Comparison of ENCODE assay signal across 8 mouse cellular contexts in genomic region chr4:132922061-132922530, GRCm38 (mm10). TPM values are rescaled to one million over a fixed set of nuclear protein-coding genes. Genes with fewer than 3 reads are reported as not detected.
DNase-seq lines count a peak whose midpoint lies in the region; ATAC-seq and TF ChIP-seq lines count a peak whose summit lies in the region.

No protein-coding gene starts in this region.

- peak; percentile 61 for ATAC-seq in forebrain, embryonic 12.5 days (ENCODE audit: low FRiP score)
- ATAC-seq in intestine, embryonic 16.5 days: peak; percentile 66

- no peaks in the 10 kb centered on the region for H3K9me3 ChIP-seq in forebrain, embryonic 12.5 days
- no peaks in the 10 kb centered on the region for H3K9me3 ChIP-seq in intestine, embryonic 16.5 days (ENCODE audit: control insufficient read depth, low read length)
- no peaks in the 10 kb centered on the region for H3K9me3 ChIP-seq in megakaryocyte, embryonic 14.5 days

- WGBS in forebrain, embryonic 12.5 days: under 1% methylated on average over 42 of the region's 50 CpGs
- WGBS in intestine, embryonic 16.5 days: under 1% methylated on average over 46 of the region's 50 CpGs

- intact Hi-C loops in left cerebral cortex, postnatal 4 days (cut with DNase I): no loop called here
- intact Hi-C loops in left cerebral cortex, postnatal 10 days (cut with DNase I): no loop called here

- peak overlapping the region; percentile 54 for H3K27ac ChIP-seq in bone marrow macrophage, adult 2 months (ENCODE audit: insufficient read depth, low read depth, low read length)
- peak overlapping the region; percentile 86 for H3K27ac ChIP-seq in forebrain, embryonic 12.5 days
- H3K27ac ChIP-seq in intestine, embryonic 16.5 days (ENCODE audit: low read length): peak overlapping the region; percentile 89

- peak overlapping the region; percentile 79 for H3K4me2 ChIP-seq in forebrain, embryonic 12.5 days
- H3K4me2 ChIP-seq in intestine, embryonic 16.5 days (ENCODE audit: low read depth, low read length): peak overlapping the region; percentile 55

- TF ChIP-seq POLR2A in bone marrow macrophage, adult 2 months (IDR thresholded peaks at IDR 0.05; ENCODE audit: borderline replicate concordance, low read depth, low read length): no peak

- H3K9ac ChIP-seq in forebrain, embryonic 12.5 days: peak overlapping the region; percentile 89
- H3K9ac ChIP-seq in intestine, embryonic 16.5 days (ENCODE audit: low read depth, low read length): peak overlapping the region; percentile 94

- DNase-seq in left cerebral cortex, postnatal 4 days: peak; percentile 35
- DNase-seq in left cerebral cortex, postnatal 10 days (ENCODE audit: extremely low spot score in 1 of 2, low spot score in 2 of 2): no peak
- no peak for DNase-seq in T-cell, adult 2 months (ENCODE audit: low spot score)
- no peak for DNase-seq in adrenal gland, postnatal 4 days (ENCODE audit: low spot score in 2 of 2)

- H3K36me3 ChIP-seq in forebrain, embryonic 12.5 days (replicated peaks): peaks cover 19% of the 10 kb centered on the region; the same call in 1 of the 2 replicates
- H3K36me3 ChIP-seq in intestine, embryonic 16.5 days (ENCODE audit: control insufficient read depth, insufficient read depth, low read length): no peaks in the 10 kb centered on the region
- peaks cover 29% of the 10 kb centered on the region for H3K36me3 ChIP-seq in megakaryocyte, embryonic 14.5 days (replicated peaks; ENCODE audit: low read length)

- peaks cover 7% of the 10 kb centered on the region for H3K4me1 ChIP-seq in bone marrow macrophage, adult 2 months (ENCODE audit: control insufficient read depth, insufficient read depth, low read length)
- H3K4me1 ChIP-seq in forebrain, embryonic 12.5 days: peaks cover 21% of the 10 kb centered on the region
- H3K4me1 ChIP-seq in intestine, embryonic 16.5 days (ENCODE audit: control insufficient read depth, insufficient read depth, low read length): 0 out of 2 replicates have a peak, but pooled peaks cover 4% of the 10 kb centered on the region
- peaks cover 18% of the 10 kb centered on the region for H3K4me1 ChIP-seq in megakaryocyte, embryonic 14.5 days

- TF ChIP-seq CTCF in bone marrow macrophage, adult 2 months (IDR thresholded peaks at IDR 0.05; ENCODE audit: low read depth, low read length): no peak

- no peaks in the 10 kb centered on the region for H3K27me3 ChIP-seq in forebrain, embryonic 12.5 days
- H3K27me3 ChIP-seq in intestine, embryonic 16.5 days (replicated peaks; ENCODE audit: control insufficient read depth, insufficient read depth, low read length): no peaks in the 10 kb centered on the region
- H3K27me3 ChIP-seq in megakaryocyte, embryonic 14.5 days (replicated peaks): no peaks in the 10 kb centered on the region

- peak overlapping the region; percentile 80 for H3K4me3 ChIP-seq in bone marrow macrophage, adult 2 months (ENCODE audit: insufficient read depth, low read length)
- peak overlapping the region; percentile 89 for H3K4me3 ChIP-seq in forebrain, embryonic 12.5 days (replicated peaks)
- H3K4me3 ChIP-seq in intestine, embryonic 16.5 days (ENCODE audit: low read length): peak overlapping the region; percentile 90
- H3K4me3 ChIP-seq in megakaryocyte, embryonic 14.5 days (replicated peaks): peak overlapping the region; percentile 95

RNA-seq across cellular contexts. Expression of gene Fam76a, which starts 0.3 kb away (rescaled TPM):
- 10 to 100 TPM; 24.3 to 25.4 TPM for total RNA-seq in left cerebral cortex, postnatal 4 days (2021)
- 10 to 100 TPM; 31.8 to 36.9 TPM for total RNA-seq in left cerebral cortex, postnatal 10 days (2021)
- 36.3 and 37.6 TPM in 2 replicates for polyA plus RNA-seq in bone marrow macrophage, adult 2 months (2012; ENCODE audit: insufficient read depth, insufficient read length, missing spikeins)
- 30.3 and 31.3 TPM in 2 replicates for polyA plus RNA-seq in forebrain, embryonic 12.5 days (2016; fragmentation: Nextera tagmentation; extraction: Ambion mirVana)
- polyA plus RNA-seq in intestine, embryonic 16.5 days (2015; fragmentation: Nextera tagmentation; extraction: Ambion mirVana): 40.5 and 45.6 TPM in 2 replicates
- polyA plus RNA-seq in megakaryocyte, embryonic 14.5 days (2012; ENCODE audit: insufficient read depth, low replicate concordance): 9.4 and 13.8 TPM in 2 replicates
- total RNA-seq in adrenal gland, postnatal 4 days (2021): 10 to 100 TPM; 37.0 to 37.1 TPM

RNA-seq across cellular contexts. Expression of gene Stx12, which starts 37.8 kb away (rescaled TPM):
- total RNA-seq in left cerebral cortex, postnatal 4 days (2021): 100 to 1,000 TPM; 146 to 153 TPM
- 100 to 1,000 TPM; 117 to 123 TPM for total RNA-seq in left cerebral cortex, postnatal 10 days (2021)
- polyA plus RNA-seq in bone marrow macrophage, adult 2 months (2012; ENCODE audit: insufficient read depth, insufficient read length, missing spikeins): 78.3 and 87.6 TPM in 2 replicates
- polyA plus RNA-seq in forebrain, embryonic 12.5 days (2016; fragmentation: Nextera tagmentation; extraction: Ambion mirVana): 93.7 and 94.7 TPM in 2 replicates
- 54.3 and 55.0 TPM in 2 replicates for polyA plus RNA-seq in intestine, embryonic 16.5 days (2015; fragmentation: Nextera tagmentation; extraction: Ambion mirVana)
- 4.9 and 5.3 TPM in 2 replicates for polyA plus RNA-seq in megakaryocyte, embryonic 14.5 days (2012; ENCODE audit: insufficient read depth, low replicate concordance)
- 10 to 100 TPM; 54.8 to 58.3 TPM for total RNA-seq in adrenal gland, postnatal 4 days (2021)

RNA-seq across cellular contexts. Expression of gene Fgr, which starts 51.8 kb away (rescaled TPM):
- under 1 TPM; 0.42 to 0.44 TPM for total RNA-seq in left cerebral cortex, postnatal 4 days (2021)
- total RNA-seq in left cerebral cortex, postnatal 10 days (2021): under 1 TPM in 1 of 2 experiments, not detected in 1; 0.47 TPM
- polyA plus RNA-seq in bone marrow macrophage, adult 2 months (2012; ENCODE audit: insufficient read depth, insufficient read length, missing spikeins): 24.3 and 26.0 TPM in 2 replicates
- 0.12 and 0.20 TPM in 2 replicates for polyA plus RNA-seq in forebrain, embryonic 12.5 days (2016; fragmentation: Nextera tagmentation; extraction: Ambion mirVana)
- 3.1 and 3.5 TPM in 2 replicates for polyA plus RNA-seq in intestine, embryonic 16.5 days (2015; fragmentation: Nextera tagmentation; extraction: Ambion mirVana)
- 4.8 TPM in 1 of 2 replicates, not detected in the other for polyA plus RNA-seq in megakaryocyte, embryonic 14.5 days (2012; ENCODE audit: insufficient read depth, low replicate concordance)
- 1 to 10 TPM; 1.2 to 1.5 TPM for total RNA-seq in adrenal gland, postnatal 4 days (2021)
